Mouse (Mus musculus) stomach, postnatal 0 days (tissue): ENCODE data around the gene BC029722.

Experiments
- CTCF ChIP-seq: IDR thresholded peaks from 2 replicates; pipeline ENCODE4 v1.5.1; 2016; ENCODE audit warnings: antibody characterized with exemption, low read depth, mild to moderate bottlenecking, moderate library complexity
- EP300 ChIP-seq: optimal IDR thresholded peaks from 2 replicates; pipeline ENCODE3; 2016; ENCODE audit warnings: antibody characterized with exemption

- TF ChIP-seq EP300 = no peak
- no peak for TF ChIP-seq CTCF
Observed at GRCm38 (mm10) chr2:155861581-155861980, 42.4 kb upstream of the BC029722 start.
